Mouse (Mus musculus) adipocyte (in vitro differentiated cells): ENCODE measurements at regions not wholly inside any gene's neighbourhood (a gene's known extent, or its start where the extent isn't known, plus 50 kb on each side); places are given as distances from the start of the nearest gene placed in this dataset.
"Not testable (repeated sequence)": the region's sequence is repeated elsewhere in the genome, so short reads cannot be mapped to it uniquely, and the experiment has no call there.

Source experiments
- DNase-seq: peaks from one replicate; pipeline ENCODE4 v3.0.0-alpha.2; 2016; ENCODE audit warnings: low spot score

DNA sequence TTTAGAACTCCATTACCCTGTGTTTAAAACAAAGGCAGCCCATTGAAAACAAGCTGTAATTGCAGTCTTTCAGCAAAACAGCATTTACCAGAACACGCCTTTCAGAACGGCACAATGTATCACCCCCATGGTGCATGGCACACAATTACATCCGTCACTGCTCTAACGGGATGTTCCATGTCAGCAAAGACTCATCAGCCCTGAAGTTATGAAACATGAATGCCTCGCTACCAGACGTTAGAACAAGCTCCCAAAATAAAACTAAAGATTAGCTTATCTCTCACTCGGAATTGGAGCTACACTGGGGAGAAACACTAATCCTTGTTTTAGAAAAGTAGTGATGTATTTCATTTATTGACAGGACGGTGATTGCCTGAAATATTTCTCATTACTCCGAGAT lies 301.4 kb downstream of the Tox3 start:
- no peak for DNase-seq

DNA sequence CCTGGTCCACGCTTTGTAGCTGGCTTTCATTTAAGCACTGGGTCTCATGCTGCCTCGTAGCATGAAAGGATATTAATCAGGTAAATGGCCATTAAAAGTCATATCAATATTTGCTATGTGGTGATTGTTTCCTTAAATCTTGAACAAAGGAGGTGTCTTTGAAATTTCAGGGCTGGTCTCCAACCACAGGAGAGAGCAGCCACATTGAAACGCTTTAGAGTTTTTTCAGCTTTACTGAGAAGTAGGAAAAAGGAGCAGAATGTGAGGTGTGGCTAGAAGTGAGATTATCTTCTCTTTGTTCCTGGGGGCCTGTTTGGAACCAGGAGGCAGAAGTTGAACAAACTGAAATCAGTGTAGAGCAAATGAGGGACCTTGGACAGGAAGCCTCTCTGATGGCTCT lies 311.7 kb downstream of the Tox3 start:
- no peak for DNase-seq

DNA sequence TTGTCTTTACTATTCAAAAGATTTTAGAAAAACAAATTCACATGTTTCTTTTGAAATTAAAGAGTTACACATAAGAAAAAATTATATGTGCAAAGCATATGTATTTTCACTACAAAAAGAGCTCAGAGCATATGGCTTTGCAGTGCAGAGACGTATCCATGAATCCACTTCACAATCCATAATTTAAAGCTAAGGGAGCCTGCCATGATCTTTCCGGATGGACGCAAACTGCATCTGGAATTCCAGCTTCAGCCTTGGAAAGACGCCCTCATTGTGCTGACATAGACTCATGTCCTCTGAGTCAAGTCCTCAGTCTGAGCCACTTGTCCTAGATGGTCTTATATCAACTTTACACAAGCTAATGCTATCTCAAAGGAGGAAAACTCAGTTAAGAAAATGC lies 315.6 kb downstream of the Tox3 start:
- no peak for DNase-seq

DNA sequence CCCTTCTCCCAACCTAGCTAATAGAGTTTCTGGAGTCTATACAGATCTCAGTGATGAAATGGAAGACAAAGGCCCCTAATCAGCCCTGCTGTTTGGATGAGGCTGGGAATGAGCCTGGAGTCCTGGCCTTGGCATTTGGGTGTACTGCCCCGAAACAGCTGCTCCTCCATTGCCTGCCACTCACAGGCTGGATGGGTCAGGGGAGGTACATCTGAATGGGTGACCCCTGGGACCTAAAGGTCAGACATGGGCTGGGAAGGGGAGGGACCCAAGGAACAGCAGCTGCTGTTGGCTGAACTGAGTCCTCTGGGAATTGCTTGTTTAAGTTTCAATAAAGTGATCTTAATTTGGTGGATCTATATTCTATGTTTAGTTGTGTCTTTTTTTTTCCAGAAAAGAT lies 316.9 kb downstream of the Tox3 start:
- DNase-seq: no peak

DNA sequence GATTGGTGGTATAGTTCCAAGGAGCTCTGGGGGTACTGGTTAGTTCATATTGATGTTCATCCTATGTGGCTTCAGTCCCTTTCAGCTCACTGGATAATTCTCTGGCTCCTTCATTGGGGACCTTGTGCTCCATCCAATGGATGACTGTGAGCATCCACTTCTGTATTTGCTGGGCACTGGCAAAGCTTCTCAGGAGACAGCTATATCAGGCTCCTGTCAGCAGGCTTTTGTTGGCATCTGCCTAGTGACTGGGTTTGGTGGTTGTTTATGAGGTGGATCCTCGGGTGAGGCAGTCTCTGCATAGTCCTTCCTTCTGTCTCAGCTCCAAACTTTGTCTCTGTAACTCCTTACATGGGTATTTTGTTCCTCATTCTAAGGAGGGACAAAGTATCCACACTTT lies 330.2 kb downstream of the Tox3 start:
- DNase-seq: not testable (repeated sequence)

DNA sequence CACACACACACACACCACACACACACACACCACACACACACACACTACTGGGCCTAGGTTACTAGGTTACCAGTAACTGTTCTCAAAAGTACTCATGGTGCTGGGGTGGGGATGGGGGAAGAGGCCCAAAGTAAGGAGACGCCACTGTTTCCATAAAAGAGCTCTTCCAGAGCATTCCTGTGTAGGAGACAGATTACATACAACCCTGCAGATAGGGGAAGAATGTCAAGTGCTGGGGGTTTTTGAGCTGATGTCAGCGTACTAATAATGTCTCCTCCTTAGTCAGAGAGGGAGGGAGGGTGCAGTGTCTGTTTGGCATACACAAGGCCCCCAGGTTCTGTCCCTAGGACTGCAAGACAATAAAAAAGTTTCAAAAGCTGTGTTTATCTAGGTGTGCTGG lies 334.4 kb downstream of the Tox3 start:
- no peak for DNase-seq

DNA sequence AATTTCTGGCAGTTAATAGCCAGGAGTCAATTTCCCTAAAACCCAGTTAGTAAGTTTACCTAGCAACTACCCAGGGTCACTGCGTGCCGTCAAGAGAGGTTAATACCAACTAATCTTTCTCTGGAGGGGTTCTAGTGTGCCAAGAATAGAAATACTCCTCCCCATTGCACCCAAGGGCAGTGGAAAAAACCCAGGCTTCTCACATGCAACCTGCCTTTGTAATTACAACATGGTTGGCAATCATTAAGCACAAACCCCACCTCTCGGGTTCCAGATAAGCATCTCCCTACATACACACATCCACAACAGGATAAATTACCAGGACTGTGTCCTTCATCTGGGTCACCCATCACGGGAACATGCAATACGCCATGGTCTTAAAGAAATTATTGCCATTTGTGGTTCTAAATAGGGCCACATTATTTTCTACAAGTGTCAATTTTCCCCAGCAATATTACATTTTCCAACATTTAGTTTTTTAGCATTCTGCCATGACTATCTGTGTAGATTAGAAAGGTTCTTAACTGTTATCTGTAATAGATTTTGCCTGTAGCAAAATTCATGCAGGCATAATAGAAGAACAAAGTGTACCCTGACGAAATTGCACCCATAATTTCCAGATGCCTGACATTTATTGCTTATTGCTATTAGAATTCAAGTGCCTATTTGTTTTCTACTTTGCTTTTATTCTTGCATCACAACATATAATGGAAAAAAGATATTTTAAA lies 336.3 kb downstream of the Tox3 start:
- DNase-seq: no peak

DNA sequence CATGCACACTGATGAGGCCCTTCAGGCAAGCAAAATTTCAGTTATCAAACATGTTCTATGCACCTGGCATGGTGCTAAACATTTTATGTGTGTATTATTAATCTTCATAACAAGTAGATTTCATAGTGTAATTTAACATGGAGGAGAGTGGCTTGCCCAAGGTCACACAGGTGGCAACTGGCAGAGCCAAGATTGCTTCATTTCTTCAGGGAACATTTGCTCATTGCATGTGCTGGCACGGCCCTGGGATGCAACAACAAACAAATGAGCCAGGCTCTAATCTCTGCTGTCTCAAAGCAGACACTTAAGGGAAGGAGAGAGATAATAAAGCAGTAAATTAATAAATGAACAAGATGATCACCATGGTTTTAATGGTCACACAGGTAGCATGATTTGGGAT lies 338.7 kb downstream of the Tox3 start:
- DNase-seq: no peak

DNA sequence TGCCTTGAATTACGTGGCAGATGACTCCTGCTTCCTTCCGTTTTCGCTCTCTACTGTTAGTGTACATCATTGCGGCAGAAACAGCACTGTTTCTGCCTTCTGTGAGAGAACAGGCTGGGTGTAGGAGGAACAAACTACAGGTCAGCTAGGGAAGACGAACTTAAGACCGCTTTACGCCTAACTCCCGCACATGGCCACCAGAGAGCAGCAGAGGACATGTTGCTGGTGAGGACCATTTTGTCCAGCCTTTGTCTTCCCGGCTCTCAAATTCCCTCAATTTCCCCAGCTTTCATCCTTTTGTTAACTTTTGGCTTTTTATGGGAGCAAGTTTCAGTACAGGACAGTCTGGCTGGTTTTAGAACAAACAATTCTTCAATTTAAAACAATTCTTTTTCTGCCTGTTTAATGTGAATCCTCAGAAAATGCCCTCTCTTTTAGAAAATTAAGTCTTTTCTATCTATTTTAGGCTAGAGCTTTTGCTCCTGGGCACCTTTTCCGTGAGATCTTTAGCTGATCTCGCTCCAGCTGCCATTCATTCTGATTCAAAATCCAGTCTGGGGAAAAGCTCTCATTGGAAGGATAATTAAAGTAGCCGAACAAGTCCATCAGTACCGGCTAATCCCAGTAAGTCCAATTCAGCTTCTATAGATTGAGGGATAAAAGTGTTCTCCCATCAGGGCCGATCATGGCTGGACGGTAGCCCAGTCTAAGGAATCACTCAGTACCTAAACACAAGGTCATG lies 347.1 kb downstream of the Tox3 start:
- DNase-seq: peak; percentile 89

DNA sequence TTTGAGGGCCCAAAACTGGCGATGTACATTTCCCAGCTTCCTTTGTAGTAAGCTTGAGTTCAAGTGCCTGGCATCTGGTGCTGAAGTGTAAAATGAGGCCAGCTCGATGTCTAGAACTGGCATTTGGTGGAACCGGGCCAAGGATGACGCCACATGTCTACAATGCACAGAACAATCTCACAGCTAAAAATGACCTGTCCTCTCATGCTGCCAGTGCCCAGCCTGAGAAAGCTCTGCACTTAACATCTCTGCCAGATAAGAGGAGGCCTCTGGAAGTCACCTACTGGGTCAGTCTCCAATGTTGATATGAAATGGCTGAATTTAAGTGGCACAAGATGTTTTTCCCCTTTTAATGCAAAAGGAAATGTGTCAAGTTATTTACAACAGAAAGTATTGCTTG lies 354.4 kb downstream of the Tox3 start:
- DNase-seq: no peak

DNA sequence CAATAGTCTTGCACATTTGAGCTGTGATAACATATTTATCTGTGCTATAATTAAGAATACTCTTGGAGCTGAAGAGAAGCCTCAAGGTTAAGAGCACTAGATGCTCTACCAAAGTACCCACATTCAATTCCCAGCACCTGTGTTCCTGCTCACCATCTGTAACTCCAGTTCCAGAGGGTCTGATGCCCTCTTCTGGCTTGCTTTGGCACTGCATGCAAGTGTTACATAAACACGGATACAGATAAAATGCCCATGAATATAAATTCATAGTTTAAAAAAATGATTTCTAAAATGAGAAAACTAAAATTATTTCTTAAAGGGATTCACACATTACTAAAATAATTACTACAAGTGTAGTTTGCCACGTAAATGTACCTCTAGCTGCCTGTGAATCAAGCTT lies 364.3 kb downstream of the Tox3 start:
- no peak for DNase-seq

DNA sequence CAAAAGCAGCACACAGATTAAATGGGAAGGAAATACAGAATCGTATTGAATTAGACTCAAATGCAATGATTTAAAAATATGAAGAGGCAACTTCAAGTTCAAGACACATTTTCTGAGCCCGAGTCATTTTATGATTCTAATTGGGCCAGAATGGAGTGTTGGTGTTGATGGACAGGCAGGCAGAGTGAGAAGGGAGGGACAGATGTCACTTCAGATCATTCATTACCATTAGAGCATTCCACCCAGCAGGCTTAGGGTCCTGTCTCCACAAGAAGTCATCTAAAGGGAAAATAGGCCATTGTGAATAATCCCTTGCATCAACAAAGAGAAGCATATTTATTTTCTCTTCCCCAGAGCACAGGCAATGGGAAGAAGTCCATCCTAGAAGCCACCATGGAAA lies 365.6 kb downstream of the Tox3 start:
- DNase-seq: no peak

DNA sequence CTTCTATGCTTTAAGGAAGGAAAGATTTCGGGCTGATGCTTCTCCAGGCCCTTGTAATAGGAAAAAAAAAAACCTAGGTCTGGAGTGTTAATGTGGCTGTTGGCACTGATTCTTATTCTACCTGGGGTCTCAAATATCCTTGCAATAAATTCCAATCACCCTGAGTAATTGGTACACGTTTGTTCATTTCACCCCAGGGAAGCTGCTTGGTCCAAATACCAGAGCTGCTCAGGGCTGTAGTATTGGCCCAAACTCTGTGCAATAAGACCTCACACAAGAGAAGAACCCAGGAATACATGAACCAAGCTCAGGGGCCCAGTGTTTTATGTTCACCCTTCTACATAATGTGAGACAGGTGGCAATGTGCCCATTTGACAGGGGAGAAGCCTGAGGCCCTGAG lies 366.8 kb downstream of the Tox3 start:
- DNase-seq: no peak

DNA sequence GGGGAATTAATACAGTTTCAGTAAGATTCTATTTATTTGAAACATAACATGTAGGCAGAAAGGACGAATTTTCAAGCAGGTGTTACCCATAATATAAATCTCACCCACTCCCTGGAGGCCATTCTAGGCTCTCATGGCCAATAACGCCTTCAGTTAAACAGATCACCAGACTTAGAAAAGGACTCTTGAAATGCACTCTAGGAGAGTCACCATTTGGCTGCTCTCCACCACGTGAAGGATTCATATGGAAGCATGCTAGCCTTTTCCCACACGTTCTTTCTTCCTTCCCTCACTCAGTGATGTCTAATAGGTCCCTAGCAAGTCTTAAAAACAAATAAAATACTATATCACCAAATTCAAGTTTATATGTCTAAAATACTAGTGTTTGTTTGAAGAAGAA lies 367.7 kb downstream of the Tox3 start:
- no peak for DNase-seq

DNA sequence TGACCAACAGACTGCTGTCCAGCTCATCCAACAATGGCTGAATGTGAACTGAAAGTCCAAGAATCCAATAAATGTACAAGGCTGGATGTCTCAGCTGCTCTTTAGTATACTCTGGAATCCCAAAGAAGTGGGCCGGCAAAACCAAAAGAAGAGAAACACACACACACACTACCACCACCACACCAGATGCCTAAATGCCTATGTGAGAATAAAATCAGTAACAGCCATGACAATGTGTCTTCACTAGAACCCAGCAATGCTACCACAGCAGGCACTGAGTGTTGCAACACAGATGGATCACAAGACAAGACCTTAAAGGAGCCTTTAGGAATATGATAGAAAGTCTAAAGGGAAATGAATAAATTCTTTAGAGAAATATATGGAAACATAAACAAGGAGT lies 385.3 kb downstream of the Tox3 start:
- no peak for DNase-seq

DNA sequence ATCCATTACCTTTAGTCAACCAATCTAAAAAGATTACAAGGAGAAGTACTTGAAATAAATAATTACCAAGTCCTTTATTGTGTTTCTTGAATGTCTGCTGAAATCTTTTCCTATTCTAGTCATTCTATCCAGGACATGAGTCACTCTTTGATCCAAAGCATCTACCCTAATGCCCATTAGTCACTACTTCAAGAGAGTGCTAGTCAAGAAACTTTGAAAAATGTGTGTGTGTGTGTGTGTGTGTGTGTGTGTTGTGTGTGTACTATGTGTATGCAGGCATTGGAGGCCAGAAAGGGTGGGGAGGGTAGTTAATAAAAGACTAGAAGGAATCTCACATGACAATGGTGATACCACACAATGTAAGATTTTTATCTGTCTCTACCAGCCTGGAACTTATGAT lies 390.7 kb downstream of the Tox3 start:
- DNase-seq: no peak

DNA sequence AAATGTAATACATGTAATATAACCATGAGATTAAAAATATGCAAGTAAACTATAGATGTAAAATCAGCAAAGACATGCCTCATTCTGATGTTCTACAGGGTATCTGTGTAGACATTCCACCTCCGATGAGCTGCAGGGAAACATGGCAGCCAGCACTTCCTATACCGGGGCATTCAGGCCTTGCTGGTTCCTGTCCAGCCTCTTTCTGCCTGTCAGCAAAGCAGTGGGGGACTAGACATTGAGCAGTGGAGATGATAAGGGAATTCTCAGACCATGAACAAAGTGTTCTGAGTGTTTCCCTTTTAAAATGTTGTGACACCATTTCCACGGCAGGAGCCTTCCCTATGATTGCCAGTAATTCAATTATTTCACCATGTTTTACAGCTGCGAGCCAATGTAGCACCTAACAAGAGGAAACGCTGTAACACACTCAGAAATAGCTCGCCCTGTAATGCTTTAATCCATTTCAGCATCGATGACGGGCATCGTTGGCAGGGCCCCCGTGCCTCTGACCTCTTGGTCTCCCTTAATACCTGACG lies 391.6 kb downstream of the Tox3 start:
- no peak for DNase-seq

DNA sequence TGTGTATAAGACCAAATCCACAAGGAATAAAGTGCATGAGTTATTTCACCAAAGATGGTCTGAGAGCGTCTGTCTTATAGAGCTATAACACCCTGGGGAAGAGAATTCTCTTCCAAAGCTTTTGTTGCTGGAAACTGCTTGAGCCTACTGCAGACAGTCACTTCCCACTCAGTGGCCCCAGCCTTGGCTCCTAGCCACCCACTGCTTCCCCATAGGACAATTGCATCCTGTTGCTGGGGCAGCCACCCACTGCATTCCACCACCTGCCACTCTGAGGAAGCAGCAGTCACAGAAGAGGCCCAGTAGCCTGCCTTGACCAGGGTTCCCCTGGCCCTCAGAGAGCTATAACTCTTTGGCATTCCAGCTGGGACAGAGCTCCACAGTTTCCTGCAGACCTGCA lies 409.3 kb downstream of the Tox3 start:
- no peak for DNase-seq

DNA sequence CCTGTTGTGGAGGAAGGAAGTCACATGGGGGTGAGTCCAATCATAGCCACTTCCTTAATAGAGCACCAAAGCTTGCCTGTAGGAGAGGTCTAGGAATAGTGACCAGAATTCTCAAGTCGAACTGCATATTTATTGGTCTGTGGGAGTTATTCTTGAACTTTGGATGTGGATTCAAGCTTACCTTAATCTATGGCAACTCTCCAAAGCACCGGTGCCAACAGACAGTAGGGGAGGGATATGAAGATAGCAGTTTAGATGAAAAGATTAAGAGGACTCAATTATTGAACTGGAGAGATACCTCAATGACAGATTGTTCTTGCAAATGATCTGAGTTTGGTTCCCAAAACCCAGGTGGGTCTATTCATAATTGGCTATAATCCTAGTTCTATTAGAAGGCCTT lies 413.6 kb downstream of the Tox3 start:
- no peak for DNase-seq

DNA sequence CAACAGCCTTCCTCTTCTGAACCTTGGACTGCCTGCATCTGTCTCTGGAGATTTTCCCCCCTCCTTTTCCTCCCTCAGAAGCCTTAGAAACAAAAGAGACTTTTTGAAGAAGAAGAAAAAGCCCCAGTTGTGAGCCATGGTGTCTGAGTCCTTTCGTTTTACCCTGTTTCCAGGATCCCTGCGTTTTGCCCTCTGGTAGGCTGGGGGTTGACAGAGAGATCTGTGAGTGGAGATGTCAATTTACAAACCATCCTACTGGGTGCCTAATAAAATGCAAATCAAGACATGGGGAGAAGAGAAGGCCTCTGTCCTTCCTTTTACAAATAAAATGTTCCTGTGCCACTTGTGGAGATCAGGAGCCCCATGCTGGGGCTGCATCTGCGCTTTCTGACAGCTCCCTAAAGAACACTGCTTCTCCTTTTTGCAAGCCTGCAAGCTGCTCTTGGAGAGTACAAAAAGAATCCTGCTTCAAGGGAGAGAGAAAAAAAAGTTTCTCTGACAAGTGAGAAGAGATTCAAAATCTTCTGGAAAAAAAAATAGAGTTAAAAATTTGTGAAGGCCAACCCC lies 421.4 kb downstream of the Tox3 start:
- DNase-seq: no peak

DNA sequence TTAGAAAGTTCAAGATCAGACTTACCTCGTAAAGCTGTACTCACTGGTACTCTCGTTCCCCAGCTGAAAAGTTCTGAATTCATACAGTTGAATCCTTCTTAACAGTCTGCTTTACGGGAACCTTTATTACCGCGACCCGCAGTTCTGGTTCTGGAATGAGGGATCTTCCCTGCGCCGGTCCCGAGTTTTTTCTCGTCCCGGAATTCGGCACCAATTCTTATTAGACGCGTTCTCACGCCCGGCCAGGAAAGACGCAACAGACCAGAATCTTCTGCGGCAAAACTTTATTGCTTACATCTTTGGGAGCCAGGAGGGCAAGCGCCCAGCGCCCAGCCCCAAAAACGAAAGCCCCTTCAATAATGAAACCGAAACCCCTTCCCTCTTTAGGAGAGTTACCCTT lies 423.4 kb downstream of the Tox3 start:
- not testable (repeated sequence) for DNase-seq

DNA sequence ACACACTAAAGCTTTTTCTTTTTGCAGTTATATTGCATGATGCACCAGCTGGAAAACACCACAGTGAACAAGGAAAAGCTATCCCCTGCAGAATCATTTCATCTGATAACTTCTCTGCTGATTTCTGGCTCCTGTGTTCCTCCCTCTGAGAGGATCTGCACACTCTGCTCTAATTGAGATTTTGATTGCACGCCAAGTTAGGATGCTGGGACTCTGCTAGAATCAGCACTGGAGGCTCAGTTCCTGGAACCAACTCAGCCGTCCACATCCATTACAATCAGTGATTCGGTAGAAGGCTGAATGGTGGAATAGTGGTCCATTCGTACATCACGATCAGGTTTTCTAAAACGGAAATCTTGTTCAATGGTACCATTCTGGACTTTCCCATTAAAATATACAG lies 434.1 kb downstream of the Tox3 start:
- DNase-seq: no peak

DNA sequence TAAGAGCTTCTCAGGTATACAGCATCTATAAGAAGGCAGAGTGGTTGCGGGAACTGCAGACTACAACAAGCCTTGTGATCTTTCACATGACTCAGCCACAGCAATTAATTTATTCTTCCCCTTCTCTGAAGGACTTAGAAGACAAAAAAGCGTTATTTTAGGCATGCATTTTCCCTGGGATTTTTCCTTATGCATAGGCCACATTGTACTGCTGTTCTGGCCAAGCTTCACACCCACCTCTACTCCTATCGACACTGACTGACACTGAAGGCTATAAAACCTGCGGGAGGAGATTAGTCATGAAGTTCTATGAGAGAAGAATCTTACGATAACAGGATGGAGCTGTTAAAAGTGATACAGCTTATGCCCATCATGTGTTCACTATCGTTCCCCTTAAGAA lies 441.9 kb downstream of the Tox3 start:
- no peak for DNase-seq
